Mouse (Mus musculus) liver, adult (tissue): ENCODE measurements at regions not wholly inside any gene's neighbourhood (a gene's known extent, or its start where the extent isn't known, plus 50 kb on each side); places are given as distances from the start of the nearest gene placed in this dataset.

ENCODE experiments used
- GATA4 ChIP-seq: IDR thresholded peaks from 2 replicates; pipeline ENCODE4 v1.6.1; 2014; ENCODE audit warnings: mild to moderate bottlenecking, low read length; ENCODE audit not compliant: insufficient replicate concordance

DNA sequence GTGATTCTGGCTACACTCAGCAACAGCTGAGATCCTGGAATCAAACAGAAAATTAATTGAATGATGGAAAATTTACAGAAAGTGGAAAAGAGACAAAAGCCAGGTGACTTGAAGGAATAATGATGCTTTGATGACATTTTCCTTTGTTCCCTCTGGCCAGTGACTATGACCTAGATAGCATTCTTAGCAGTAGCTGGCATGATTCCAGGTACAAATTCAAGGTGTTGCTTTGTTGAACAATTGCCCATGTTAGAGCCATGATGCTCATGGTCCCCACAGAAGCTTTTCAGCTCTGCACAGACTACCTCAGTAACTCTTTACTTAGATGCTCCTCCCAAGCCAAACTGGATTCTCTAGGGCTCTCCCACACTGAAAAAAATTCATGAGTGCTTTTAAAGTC, 2164.6 kb upstream of the Lrrc6 start:
- TF ChIP-seq GATA4 = no peak

- no peak for TF ChIP-seq GATA4
Observed at GRCm38 (mm10) chr15:68656722-68657121, 2156.0 kb upstream of the Lrrc6 start.

DNA sequence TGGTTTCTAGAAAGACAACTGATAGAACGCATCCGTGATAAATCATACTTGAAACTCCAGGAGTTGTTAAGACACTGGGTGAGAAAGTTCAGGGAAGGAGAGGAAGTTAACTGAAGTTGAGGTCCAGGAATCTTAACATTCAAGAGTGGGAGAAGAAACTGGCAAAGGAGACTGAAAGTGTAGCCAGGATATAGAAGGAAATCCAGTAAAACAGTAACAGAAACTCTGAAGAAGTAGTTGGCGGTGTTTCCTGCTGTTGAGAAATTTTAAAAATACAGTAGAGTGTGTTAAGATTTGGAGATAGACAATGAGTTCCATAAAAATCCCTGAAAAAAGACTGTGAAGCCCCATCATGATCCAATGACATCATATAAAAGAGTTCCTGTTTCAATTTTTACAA, 2154.3 kb upstream of the Lrrc6 start:
- TF ChIP-seq GATA4 = no peak

GRCm38 (mm10) chr15:68650609-68651008, 2149.9 kb upstream of the Lrrc6 start:
- no peak for TF ChIP-seq GATA4

DNA sequence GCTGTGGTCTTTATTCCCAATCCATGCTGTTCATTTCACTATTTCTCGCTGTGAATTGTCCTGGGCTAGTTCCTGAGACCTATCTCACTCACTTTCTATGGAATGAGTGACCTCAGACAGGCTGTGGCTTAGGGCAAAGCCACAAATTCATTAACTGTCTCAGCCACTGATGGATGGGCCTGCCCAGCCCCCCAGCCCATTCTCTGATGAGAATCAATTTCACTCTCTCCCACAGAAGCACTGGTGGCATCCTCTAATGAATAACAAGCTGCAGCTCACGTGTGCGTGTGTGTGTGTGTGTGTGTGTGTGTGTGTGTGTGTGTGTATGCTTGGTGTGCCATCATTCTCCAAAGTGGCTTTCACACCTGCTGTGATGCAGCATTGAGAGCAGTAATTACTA, 2149.3 kb upstream of the Lrrc6 start:
- TF ChIP-seq GATA4 = no peak

DNA sequence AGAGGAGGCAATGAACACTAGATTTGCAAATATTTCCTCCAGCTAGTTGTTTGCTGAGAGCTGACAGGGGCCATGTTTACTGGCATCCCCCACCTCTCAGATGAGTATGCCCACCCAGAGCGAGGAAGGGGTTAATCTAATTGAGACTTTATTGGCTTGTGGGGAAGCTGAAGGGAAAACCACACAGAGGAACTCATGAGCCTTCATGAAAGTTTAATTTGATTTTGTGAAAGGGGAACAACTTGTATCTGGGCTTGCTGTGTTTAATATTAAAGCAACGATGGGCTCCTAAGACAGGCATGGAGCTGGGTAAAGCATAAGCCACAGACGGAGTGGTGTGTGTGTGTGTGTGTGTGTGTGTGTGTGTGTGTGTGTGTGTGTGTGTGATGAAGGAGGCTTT, 2146.2 kb upstream of the Lrrc6 start:
- TF ChIP-seq GATA4 = no peak

GRCm38 (mm10) chr15:68644862-68645261, 2144.2 kb upstream of the Lrrc6 start:
- TF ChIP-seq GATA4 = no peak

DNA sequence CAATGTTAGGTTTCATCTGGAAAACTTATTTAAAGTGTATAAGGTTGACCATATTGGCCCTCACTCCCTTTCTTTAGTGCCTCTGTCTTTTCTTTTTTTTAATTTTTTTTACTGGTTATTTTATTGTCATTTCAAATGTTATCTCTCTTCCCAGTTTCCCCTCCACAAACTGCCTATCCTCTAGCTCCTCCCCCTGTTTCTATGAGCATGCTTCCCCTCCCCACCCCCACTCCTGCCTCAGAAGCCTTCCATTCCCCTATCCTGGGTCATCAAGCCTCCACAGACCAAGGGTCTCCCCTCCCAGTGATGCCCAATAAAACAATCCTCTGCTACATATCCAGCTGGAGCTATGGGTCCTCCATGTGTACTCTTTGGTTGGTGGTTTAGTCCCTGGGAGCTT, 2134.9 kb upstream of the Lrrc6 start:
- TF ChIP-seq GATA4 = no peak

GRCm38 (mm10) chr15:68626976-68627375, 2126.3 kb upstream of the Lrrc6 start:
- no peak for TF ChIP-seq GATA4

DNA sequence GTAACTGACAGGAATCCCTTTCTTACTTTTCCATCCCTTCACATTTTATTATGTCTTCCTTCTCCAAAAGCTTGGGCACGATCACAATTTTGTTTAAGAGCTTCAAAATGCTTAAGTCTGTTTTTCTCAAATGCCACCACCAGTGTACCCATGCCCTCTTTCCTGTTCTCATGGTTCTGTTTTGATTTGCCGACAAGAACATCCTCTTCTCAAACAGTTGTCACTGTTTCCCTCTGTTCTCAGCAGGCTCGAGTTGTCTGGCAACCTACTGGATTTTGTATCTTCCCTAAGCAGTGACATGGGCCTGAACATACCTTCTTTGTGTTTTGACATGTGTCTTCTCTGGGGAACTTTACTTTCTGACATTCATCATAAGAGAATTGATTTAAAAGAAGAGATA, 2124.1 kb upstream of the Lrrc6 start:
- no peak for TF ChIP-seq GATA4

GRCm38 (mm10) chr15:68620417-68621214, 2119.9 kb upstream of the Lrrc6 start:
- TF ChIP-seq GATA4 = no peak

DNA sequence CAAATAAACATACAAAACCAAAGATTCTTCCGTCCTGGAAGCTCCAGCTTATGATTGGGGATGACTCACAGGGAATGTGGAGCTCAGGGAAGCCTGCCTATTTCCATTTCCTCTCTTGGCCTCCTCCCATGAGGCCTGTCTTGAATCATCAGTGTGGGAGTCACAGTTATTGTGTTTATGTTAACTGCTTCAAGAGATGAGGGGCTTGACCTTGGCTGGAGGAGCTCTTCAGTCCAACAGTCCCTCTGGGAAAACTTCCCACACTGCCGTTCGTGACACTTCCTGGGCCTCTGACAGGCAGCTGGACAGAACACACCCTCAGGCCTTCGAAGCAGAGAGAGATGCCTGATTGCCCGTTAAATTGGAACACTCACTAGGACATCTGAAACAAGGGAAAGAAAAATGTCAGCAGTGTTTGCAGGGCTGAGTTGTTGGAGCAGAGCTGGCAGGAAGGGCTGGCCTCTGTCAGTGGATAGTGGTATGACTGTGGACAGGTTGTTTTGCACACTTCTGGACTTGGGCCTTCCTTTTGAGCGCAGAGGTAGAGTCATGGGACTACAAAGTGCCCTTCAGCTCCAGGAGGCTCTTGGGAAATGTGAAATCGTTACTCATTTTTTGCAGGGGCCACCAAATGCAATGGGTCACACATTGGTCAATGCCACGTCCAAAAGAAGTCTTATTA, 2105.5 kb upstream of the Lrrc6 start:
- no peak for TF ChIP-seq GATA4

DNA sequence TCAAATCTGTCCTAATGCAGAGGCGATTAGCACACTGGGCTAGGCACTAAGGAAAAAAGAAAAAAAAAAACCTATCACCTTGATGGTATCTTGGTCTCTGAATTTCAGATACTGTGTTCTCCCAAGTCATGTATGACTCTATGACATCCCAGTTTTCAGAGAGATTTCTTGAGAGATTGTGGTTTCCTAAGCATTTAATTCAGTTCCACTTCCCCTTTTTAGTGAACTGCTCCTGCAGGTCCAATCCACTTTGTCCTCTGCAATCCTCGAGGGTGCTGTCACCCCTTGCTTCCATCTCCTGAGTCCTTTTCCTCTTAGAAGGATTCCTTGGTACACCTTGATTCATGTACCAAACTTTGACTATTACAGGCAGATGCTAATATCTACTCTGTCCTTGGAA, 2104.8 kb upstream of the Lrrc6 start:
- TF ChIP-seq GATA4 = no peak

DNA sequence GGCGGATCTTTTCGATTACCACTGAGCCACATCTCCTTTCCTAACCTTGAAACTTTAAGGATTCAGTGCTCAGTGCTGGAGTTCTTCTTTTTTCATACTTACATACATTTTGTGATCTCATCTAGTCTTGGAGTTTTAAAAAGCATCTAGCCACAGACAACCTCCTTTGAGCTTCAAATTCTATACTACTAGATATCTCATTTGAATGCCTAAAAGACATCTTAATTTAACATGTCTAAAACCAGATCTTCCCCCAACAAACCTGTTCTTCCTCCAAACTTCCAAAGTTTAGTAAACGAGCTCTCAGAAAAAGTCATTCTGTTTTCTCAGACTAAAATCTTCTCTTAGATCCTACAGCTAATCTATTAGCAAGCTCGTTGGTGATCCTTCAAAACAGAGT, 2081.5 kb upstream of the Lrrc6 start:
- no peak for TF ChIP-seq GATA4

DNA sequence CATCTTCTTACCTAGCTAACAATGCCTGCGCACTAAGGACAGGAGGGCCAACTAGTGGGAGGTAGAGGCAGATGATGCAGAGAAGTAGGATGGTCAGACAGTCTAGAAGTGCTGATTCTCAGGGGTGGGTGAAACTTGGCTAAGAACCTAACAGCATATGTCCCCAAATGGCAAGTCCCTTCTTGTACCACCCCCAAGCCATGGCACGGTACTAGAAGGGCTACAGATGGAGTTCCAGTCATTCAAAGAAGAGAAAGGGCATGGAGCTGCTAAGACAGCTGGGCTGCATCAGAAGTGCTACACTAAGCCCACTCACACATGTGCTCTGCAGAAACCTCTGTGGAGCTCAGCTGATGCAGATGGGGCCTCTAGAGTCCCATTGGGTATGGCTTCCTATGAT, 2078.8 kb upstream of the Lrrc6 start:
- no peak for TF ChIP-seq GATA4

DNA sequence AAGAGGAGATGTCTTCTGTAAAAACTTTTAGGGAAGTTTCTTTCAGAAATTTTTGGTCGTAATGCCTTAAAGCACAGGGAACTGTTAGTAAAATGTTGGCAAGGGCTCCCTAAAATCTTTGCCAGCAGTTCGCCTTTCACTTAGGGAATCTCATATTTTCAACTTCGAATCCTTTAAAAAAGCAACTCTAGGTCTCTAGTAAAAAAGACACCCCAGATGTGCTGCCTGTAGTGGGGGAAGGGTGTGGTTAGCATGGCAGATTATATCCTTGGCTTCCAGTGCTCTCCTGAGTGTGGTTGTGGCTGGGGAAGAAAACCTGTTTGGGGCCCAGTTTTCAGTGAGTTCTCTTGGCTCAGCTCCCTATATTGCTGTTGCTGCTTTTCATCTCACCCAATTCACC, 2059.9 kb upstream of the Lrrc6 start:
- TF ChIP-seq GATA4 = no peak

DNA sequence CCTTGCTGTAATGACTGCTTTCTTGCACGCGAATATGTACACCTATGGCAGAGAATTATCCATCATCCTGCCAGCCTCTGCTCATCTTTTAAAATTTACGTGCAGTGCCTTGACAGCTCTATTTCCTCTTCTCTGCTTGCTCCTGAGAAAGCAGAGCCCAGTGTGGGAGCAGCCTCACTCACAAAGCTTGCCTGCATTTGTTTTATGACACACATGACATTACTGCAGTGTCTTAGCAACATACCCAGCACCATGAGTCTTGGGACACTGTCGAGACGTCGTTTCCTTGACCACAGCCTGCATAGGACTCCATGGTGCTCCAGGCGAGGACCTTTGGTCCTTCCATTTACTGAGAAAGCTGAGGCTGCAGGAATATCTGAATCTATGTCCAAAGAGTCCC, 2055.4 kb upstream of the Lrrc6 start:
- no peak for TF ChIP-seq GATA4
